Mouse (Mus musculus) lung, adult 2 months (tissue): ENCODE results near the gene Rmnd5b.

ENCODE experiments used
- CTCF ChIP-seq: fragments of 200-500 bp; IDR thresholded peaks from 2 replicates; pipeline ENCODE4 v1.5.1; 2011; ENCODE audit warnings: mild to moderate bottlenecking, low read length, control low read depth; ENCODE audit not compliant: insufficient read depth
- POLR2A ChIP-seq: fragments of 200-500 bp; IDR thresholded peaks from 2 replicates; pipeline ENCODE4 v1.6.1; 2011; ENCODE audit warnings: low read depth, mild to moderate bottlenecking, control low read depth, low read length, borderline replicate concordance; ENCODE audit errors: extremely low read depth

GRCm38 (mm10) chr11:51636323-51636684 is 608 bp upstream of the Rmnd5b start:
- TF ChIP-seq CTCF: peak; percentile 66
- TF ChIP-seq POLR2A: 0 out of 2 replicates have a peak, but pooled peaks have one; percentile 24
